Mouse (Mus musculus) left cerebral cortex, adult 18-20 months (tissue): ENCODE results near the gene Lamtor3. TPM values are rescaled to one million over a fixed set of nuclear protein-coding genes. Genes with fewer than 3 reads are reported as not detected.
"Not testable (repeated sequence)": the region's sequence is repeated elsewhere in the genome, so short reads cannot be mapped to it uniquely, and the experiment has no call there.

Source experiments
- DNase-seq, 2 experiments: peaks; one replicate each; pipeline ENCODE4 v3.0.0; 2021 to 2022; ENCODE audit warnings: low spot score in 2 of 2, mixed read lengths in 1 of 2
- total RNA-seq, 2 experiments: library from RNA; stranded (reverse); gene quantifications; 2 replicates each; pipeline ENCODE4 v1.2.3; 2021

Gene Lamtor3
- total RNA-seq, 2 experiments from 2014 or later = 74.2 to 75.0 TPM

DNA sequence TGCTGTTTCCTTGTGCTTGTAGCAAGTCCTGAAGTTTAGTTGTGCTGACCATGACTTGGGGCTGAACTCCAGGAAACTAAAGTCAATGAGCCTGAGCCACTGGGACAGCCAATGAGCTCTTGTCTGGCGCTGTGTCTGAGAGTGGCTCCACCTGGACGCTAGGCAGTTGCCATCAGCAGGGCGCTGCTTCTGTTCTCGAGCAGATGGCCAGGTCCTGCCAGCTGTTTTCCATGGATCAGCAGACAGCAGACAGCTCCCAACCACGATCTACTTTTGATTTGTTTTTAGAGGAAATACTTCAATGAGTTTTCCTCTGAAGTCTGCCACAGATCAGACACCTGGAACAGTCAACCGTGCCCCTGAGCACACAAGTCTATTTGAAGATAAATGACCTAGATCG is 14.4 kb downstream of the Lamtor3 start:
- no peak for DNase-seq

DNA sequence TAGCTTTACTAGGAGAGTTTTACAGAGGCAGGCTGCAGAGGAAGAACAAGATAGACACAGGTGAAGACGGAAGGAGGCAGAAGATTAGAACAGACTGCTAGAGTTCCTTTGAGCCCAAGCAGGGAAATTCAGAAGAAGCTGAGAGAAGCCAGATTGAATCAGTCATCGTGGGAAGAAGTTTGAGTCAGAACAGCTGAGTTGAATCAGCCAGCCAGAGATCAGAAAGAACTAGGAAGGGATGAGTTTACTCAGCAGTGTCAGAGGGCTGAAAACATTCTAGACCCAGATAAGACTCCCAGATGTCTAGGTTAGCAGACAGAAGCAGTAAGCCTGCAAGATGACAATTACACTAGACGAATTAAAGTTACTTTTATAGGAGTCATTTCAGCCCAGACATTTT is 15.7 kb downstream of the Lamtor3 start:
- no peak for DNase-seq

DNA sequence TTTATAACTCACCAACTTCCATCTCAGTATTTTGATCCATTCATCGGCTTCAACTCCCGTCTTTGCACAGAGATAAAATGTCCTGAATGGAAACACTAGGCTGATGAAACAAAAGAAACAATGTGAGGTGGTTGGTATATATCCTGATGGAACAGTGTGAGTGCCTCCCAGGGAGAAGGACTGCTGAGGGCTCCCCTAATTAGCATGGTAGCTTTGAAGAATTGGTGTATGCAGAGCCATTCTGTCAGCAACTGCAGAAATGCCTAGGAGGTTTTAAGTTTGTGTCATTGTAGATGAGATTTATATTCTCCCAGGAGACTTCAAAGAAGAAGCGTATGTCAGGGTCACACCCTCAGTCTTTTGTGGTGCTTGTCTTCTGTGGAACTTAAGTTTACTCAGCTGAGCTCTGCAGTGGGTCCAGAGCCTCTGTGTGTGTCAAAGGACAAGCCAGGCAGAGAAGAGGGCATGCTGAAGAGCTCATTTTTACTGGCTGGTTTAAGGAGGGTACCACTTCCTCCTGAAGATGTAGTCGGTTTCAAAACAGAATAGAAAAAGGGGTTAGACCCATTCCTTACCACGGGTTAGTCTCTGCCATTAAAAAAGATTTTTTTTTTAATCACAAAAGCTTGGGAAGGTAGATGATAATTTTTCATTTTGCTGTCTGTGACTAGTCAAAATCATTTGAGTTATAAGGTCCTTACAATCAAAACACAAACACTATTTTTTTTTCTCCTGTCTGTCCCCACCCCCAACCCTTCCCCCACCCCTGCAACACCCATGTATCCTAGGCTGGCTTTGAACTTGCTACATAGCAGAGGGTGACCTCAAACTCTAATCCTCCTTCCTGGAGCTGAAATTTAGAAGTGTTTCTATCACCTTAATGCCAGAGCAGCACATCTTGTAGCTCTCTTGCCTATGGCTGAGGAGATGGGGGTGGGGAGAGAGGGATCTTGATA is 17.5 kb downstream of the Lamtor3 start:
- DNase-seq = no peak

DNA sequence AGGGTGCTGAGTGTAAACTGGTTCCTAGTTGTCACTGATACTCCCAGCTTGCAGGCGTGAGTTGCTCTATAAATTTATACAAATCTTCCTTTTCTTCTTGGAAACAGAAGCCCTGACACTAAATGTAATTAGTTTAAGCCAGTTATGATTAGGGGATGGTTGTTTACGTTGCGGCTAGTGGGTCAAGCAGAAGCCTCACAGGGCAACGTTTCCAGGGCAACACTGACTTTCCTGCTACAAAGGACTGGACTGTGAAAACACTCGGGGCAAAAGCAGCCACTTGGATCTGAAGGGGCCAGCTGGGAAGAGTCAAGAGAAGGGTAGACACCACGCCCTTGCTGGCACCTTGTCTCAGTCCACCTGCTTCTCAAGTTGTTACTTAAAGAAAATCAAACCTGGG is 18.2 kb downstream of the Lamtor3 start:
- no peak for DNase-seq

DNA sequence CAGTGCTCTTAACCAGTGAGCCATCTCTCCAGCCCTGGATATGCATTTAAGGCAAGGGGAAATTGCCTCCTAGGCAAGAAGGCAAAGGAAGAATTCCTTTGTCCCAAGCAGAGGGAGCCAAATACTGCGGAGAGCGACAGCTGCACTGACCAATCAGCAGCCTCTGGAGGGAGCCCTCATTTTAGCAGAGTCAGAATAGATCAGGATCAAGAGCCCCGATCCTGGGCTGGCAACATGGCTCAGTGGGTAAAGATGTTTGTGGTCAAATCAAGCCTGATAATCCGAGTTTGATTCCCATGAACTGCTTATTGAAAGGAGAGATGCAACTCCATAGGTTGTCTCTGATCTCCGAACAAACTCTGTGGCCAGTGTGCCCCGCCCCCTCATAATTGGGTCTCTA is 20.3 kb downstream of the Lamtor3 start:
- peak; percentile 25 to 37 for DNase-seq

DNA sequence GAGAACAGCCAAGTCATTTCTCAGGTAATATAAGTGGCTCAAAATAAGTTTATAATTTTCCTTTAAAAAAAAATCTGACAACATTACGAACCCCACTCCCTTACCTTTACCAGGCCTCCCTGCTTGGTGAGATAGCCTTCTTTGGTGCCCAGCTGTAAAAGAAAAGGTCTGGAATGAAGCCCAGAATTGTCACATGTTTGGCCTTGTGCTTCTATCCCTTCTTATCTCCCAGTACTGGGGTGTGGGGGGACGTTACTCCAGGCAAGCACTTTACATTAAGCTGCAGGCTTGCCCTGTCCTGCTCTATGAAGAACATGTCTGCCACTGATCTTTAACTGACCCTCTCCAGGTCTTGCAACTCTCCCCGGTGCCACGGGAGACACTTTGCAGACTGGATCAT is 22.5 kb downstream of the Lamtor3 start:
- DNase-seq = no peak

DNA sequence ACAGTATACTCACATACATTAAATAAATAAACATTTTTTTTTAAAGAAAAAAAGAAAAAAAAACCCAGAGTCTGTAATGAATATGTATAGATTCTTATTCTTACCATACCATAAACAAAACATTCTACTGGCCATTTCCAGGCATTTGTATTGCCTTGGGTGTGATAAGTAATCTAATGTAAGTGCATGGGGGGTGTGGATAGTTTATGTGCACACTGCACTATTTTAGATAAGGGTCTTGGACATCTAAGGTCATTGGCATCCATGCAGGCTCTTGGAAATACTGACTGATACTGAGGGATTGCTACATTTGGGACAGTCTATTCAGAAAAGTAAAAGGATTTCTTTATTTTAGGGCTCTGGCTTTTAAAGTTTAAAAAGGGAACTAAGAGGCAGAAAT is 23.2 kb downstream of the Lamtor3 start:
- no peak for DNase-seq

DNA sequence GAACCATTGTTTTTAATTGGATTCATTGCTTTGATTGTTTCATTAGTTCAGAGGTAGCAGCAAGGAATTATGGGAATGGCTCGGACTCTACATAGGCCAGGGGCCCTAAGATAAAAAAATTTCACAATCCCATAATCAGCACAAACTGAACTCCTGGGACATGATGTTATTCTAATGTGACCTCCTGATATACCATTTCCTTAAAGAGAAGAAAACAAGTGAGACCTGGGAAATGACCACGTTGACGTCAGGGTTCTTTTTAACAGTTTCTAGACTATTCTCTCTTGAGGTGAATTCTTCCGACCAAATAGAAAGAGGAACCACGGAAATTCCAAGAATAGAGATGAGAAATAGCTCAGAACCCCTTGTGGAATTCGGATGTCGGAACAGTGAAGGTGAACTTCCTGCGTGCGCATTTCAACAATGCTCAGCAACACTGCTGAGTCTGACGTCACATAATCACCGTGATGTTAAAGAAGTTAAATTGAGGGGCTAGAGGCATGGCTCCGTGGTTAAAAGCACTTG is 23.9 kb downstream of the Lamtor3 start:
- no peak for DNase-seq

DNA sequence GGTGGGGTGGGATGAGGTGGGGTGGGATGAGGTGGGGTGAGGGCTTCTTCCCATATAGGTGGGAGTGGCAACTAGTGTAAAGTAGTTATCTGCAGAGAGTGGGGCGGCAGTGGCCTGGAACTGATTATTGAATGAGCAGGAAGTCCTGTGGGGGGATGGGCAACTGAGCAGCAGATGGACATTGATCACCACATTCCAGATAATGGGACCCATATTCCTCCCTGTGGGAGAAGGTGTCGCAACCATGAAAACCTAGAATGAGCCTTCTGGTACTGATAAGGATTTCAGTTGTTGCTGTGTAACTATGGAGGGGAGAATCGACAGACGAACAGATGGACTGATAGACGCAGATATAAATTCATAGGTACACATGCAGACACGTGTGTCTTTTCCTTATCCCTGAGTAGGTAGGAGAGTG is 25.4 kb downstream of the Lamtor3 start:
- no peak for DNase-seq

DNA sequence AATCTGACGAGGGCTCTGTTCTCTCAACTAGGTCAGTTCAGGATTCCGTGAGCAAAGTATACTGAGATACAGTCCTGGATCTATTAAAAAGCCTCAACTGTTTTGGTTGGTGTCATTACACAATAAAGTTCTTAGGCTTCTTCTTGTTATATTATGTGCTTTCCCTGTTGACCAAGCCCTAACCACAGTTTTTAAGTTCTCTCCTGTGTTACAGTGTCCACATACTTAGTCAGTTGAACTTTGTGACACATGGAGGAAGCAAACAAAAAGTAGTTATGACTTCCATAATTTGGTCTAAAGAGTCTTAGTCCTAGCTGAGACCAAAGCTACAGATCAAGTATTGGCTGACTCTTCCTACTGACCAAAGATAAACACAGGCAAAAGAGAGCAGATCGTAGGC is 28.5 kb downstream of the Lamtor3 start:
- DNase-seq = no peak

DNA sequence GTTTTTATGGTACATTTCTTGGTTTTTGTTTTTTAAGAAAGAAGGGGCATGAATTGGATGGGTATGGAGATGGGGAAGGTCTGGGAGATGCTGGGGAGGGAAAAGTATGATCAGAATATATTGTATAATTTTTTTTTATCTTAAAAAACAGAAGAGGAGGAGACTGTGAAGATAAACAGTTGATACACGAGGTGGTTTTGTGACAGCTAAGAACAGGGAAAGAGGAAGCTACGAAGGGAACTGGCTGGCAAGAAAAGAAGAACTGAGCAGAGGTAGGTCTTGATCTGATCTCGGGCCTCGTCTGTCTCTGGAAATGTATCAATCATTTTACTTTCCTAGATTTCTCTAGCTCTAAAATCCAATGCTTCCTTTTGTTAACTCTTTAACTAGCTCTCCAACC is 29.2 kb downstream of the Lamtor3 start:
- DNase-seq = no peak

DNA sequence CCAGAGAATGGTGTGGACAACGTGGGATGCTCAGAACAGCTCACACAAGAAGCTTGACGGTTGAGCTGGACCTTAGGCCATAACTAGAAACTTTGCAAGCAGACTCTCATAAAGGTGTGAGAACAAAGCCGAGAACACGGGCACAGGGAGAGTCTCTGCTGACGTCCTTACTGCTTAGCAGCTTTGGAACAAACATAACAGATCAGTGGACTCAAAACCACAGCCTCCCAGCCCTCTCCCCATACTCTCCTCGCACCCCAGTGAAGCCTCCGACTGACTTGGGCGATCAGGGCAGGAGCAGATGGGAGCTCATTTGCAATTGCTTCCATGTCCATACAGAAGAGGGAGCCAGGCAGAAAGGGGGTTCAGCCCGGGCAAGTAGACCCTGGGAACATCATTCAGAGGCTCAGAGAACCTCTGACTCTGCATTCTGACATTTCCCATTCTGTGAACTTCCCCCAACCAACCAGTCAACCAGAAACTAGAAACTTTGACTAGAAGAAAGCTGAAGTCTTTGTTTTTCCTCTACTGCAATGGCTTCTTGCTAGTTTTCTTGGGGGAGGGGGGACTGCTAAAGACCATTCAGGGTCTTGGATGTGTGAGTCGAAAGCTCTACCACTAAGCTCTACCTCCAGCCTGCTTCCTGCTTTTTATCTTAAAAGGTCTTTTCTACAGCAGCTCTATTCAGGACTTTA is 32.0 kb downstream of the Lamtor3 start:
- no peak for DNase-seq

DNA sequence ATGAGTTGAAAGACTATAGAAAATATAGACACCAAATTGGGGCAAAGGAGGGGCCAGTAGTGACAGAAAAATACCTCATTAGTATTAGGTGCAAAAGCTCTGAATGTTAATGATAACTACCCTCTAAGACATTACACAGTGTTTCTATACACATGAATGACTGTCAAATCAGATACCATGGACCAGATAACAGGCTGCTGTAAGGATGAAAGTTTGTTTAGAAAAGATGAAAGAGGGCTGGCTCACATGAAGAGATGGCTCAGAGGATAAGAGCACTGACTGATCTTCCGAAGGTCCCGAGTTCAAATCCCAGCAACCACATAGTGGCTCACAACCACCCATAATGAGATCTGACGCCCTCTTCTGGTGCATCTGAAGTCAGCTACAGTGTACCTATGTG is 33.0 kb downstream of the Lamtor3 start:
- not testable (repeated sequence) for DNase-seq

DNA sequence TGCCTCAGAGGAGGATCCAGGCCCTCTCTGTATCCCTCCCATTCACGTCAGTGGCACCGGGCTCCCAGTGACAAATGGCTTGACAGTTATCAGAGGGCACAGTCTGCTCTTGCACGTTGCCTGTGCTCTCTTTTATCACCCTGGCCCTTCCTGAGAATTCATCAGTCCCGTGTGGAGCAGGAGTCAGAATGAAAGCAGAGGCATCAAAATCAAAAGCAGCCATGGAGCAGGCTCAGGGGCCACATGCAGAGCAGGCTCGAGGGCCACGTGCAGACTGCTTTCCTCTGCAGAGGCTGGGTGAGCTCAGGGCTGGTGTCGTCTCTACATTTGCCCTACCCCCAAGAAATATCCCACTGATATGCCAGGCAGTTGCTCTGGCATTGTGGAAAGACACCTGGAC is 33.5 kb downstream of the Lamtor3 start:
- DNase-seq = no peak

DNA sequence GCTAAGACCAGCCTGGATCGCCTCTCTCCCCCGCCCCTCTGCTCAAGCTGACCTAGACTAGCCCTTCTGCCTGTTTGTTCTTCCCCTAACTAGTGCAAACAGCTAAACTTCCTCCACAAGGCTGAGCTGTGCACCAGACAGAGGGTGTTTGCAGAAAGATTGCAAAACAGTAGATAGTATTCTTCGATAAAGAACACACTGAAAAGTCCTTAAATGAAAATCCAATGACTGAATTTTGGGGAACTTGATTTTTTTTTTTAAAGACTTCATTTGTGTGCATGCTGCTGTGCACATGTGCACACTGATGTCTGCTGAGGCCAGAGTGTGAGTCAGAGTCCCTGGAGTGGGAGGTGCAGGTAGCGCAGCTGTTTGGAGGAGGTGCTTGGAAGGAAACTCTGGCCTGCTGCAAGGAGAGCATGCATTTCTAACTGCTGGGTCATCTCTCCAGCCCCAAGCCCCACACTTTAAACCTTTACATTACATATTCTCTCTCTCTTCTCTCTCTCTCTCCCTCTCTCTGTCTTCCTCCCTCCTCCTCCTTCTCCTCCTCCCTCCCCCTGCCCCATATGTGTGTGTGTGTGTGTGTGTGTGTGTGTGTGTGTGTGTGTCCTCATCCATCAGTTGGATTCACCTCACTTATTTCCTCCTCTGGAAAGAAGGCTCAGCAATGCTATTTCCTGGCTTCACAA is 34.1 kb downstream of the Lamtor3 start:
- DNase-seq = peak; percentile 23 to 45

DNA sequence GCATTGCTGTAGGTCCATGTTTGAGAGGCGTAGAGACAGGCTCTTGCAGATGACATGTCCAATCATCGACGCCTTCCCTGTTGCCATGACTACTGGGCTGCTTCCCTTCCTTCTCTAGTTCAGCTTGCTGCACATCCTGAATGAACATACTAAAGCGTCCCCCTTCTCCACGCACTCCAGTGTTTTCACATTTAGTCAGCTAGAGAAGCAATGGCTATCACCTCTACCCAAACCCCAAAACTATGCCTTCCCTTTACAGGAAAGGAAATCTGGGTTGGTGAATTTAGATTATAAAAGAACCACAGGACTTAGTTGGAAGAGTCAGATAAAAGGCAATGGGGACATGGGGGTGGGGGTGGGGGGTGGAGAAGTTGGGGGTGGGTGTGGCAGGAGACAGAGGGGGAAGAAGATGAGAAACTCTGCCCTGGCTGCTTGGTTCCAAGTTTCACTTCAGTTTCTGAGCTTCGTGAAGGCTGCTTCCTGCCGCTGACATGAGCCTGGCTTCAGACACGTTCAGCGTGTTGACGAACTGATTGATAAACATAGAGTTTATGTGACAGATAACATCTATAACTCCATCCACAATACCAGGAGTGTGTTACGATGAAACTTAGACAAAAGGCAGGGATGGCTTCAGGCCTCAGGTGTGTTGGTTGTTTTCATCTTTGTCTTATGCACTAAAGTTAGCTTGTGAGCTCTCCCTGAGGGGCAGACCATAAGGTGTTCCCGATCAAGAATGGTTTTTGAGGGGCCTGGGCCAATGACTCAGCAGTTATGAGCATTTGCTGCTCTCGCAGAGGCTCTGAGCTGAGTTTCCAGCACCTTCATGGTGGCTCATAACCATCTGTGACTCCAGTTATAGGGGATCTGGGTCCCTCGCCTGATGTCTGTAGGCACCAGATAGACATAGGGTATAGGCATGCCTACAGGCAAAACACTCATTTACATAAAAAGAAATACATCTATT is 34.9 kb downstream of the Lamtor3 start:
- peak; percentile 51 to 66 for DNase-seq

DNA sequence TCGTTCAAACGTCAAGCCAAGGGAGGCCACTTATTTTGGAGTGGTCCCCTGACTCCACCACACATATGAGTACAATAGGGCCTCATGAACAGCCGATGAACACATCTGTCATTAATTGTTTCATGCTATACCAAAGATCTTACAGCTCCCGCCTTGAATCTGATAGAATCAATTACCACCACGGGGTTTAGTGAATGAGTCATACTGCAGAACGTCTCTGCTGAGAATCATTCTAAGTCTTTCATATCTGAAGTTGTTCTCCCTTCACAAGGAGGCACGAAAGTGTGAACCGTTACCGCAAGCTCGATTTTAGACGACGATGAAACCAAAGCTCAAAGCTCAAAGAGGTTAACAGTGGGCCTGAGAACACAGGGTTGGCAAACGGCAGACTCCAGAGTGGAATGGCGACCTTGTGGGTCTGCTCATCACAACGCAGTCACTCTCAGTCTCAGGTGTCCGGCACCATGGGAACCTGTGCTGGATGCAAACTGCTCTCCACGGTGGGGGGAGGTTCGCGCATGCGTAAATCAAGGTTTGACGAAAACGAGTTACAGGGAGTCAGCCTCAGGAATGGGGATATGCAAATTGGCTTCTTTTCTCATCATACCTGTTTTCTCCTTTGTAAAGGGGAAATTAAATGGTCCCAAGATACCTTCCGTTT is 36.1 kb downstream of the Lamtor3 start:
- DNase-seq = no peak

DNA sequence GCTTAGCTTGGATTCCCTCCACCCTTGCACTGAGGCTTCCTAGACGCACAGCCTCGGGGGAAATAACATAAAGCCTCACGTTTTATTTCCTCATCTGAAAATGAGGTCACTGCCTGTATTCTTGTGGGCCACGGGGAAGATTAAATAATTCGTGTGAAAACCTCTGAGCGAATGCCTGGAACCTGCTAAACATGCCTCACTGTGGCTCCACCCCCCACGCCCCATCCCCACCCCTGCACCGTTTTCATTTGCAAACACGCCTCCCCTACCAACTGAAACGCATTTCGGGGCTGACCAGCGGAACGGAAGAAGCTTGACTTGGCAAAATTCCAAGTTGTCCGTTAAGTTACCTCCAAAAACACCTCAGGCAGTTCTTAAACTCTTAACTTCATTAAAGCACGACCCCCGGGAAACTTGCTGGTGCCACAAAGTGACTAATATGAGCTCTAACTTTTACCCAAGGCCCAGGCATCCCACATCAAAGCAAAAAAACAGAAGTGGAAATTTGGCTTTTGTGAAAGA is 37.3 kb downstream of the Lamtor3 start:
- no peak for DNase-seq

DNA sequence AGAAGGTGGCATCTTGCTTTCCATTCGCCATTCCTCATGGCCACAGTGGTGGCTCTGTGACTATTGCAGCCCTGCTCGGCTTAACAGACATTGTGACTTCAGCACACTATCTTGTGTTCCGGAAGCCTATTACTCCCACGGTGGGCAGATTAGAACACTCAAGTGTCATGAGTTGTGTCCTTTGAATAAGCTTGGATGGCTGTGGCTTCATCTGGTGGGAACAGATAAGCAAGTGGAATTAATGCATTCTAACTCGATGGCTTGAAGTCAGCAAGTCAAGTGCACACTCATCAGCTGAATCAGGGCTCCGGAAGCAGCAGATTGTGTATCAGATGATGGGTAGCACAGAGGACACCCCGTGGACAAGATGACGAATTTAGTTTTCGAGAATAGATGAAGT is 39.6 kb downstream of the Lamtor3 start:
- DNase-seq = no peak

DNA sequence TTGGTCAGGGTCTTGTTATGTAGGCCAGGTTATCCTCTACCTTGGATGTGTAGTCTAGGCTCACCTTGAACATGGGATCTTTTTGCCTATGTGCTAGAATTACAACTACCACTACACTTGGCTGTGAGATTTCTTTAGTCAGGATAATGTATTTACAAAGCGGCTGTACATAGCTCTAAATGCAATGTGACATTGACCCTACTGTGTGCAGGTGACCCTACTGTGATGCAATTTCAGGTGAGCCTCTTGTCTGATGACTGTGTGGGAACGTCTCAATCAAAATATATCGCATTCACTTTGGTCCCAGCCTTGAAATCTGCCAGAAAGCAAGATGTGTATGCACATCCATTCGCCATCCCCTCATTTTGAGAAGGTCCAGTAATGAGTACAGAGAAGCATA is 40.0 kb downstream of the Lamtor3 start:
- no peak for DNase-seq
